Mouse (Mus musculus) liver, embryonic 11.5 days (tissue): ENCODE data around the gene Dusp28. TPM values are rescaled to one million over a fixed set of nuclear protein-coding genes. Genes with fewer than 3 reads are reported as not detected.

Experiments used
- ATAC-seq: fragments of 200-750 bp; cut with Nextera tagmentation; replicated peaks from 2 replicates; pipeline ENCODE4 v1.8.0; 2017; ENCODE audit warnings: moderate number of reproducible peaks, mild to moderate bottlenecking, moderate TSS enrichment, moderate library complexity; ENCODE audit not compliant: low FRiP score
- DNase-seq: peaks from one replicate; pipeline ENCODE4 v3.0.0-alpha.2; 2017; ENCODE audit warnings: low spot score
- H3K27ac ChIP-seq: fragments of 300-500 bp; sonication (generic); 2 replicates; pipeline ENCODE4 v1.5.1; 2014; ENCODE audit warnings: mild to moderate bottlenecking, low read depth, low read length, control low read depth
- H3K27me3 ChIP-seq: fragments of 300-500 bp; sonication (generic); replicated peaks from 2 replicates; pipeline ENCODE4 v1.6.1; 2014; ENCODE audit warnings: low read length, mixed read lengths; ENCODE audit not compliant: control insufficient read depth, insufficient read depth
- H3K36me3 ChIP-seq: fragments of 300-500 bp; sonication (generic); 2 replicates; pipeline ENCODE4 v1.6.1; 2014; ENCODE audit warnings: mild to moderate bottlenecking, low read length, moderate library complexity, mixed read lengths; ENCODE audit not compliant: control insufficient read depth, insufficient read depth
- H3K4me1 ChIP-seq: fragments of 300-500 bp; sonication (generic); replicated peaks from 2 replicates; pipeline ENCODE4 v1.6.1; 2014; ENCODE audit warnings: low read length, mixed read lengths; ENCODE audit not compliant: control insufficient read depth, insufficient read depth
- H3K4me2 ChIP-seq: fragments of 300-500 bp; sonication (generic); 2 replicates; pipeline ENCODE4 v1.6.1; 2014; ENCODE audit warnings: mild to moderate bottlenecking, control low read depth, moderate library complexity
- H3K4me3 ChIP-seq: fragments of 300-500 bp; sonication (generic); 2 replicates; pipeline ENCODE4 v1.5.1; 2014; ENCODE audit warnings: low read depth, low read length, control low read depth
- H3K9ac ChIP-seq: fragments of 300-500 bp; sonication (generic); 2 replicates; pipeline ENCODE4 v1.6.1; 2014; ENCODE audit warnings: low read depth, low read length, control low read depth
- H3K9me3 ChIP-seq: fragments of 300-500 bp; sonication (generic); 2 replicates; pipeline ENCODE4 v1.6.1; 2016; ENCODE audit warnings: low read length, inconsistent platforms, mixed read lengths; ENCODE audit not compliant: control insufficient read depth
- WGBS: fragments of 180-500 bp; shearing (Covaris S2); extraction: QIAGEN DNeasy Blood & Tissue Kit; methylation state at CpG from one replicate; pipeline ENCODE4 v1.1.7; 2014; 5-methylcytosine and 5-hydroxymethylcytosine counted together
- polyA plus RNA-seq: library from polyadenylated mRNA; unstranded; fragments of >200 nt; fragmentation: Nextera tagmentation; extraction: Ambion mirVana; gene quantifications from 2 replicates; pipeline ENCODE4 v1.2.1, GENCODE M21; 2014

The Dusp28 gene
- polyA plus RNA-seq, 1 experiment from 2014 or later = 10.7 TPM

DNA sequence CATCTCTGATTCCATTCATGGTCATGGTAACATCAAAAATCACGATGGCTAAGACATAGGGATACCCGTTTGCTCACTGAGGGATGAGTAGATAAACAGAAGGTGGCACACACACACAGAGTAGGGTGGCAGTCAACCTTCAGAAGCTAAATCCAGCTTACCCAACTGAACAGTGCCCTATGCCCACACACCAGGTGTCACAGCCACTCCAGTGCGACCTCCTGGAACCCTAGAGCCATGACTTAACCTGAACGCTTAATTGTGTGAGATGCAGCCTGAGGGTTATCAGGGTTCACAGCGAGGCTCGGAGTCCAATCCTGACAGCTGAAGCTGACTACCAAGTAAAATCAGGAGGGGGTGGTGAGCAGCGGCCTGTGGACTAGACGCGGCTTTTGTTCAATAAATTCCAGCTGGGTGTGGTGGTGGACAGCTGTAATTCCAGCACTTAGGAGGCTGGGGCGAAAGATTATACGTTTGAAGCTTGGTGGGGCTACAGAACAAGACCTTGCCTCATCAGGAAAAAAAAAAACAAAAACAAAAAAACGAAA, 29.3 kb upstream of the Dusp28 start:
- ATAC-seq (no peak), DNase-seq (no peak)
- 61% methylated on average over 12 of the region's 12 CpGs for WGBS
- no peak overlapping the region for H3K9ac ChIP-seq
- no peaks in the 10 kb centered on the region for H3K36me3 ChIP-seq
- no peaks in the 10 kb centered on the region for H3K27me3 ChIP-seq
- H3K9me3 ChIP-seq = no peaks in the 10 kb centered on the region
- no peak overlapping the region for H3K4me3 ChIP-seq
- no peaks in the 10 kb centered on the region for H3K4me1 ChIP-seq
- H3K4me2 ChIP-seq = no peak overlapping the region
- no peak overlapping the region for H3K27ac ChIP-seq

DNA sequence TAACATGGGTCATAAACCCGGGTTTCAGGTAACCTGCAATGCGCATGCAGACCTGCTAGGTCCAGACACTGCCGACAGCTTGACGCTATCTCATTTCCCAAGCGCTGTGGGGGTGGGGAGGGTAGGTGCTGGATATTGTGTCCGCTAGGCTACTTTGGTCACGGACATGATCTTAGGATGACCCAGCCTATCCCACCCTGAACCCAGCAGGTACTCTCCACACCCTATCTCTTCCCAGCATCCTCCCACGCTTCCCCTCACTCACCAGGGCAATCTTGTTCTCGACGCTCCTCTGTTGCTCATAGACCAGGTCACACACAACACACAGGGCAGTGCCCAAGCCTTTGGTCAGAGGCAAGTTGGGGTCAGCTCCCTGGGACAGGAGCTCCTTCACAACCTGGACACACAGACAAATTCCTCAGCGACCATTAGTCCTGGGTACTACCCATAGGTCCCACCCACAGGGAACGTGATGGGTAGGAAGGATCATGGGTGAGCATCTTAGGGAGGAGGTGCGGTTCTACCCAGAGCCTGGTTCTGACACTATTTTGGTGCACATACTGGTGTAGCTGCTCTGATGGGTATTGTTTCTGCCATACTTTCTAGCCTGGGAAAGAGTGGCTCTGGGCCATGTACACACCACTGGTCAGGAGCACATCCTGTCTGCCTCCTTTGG, 28.6 kb upstream of the Dusp28 start:
- WGBS = 77% methylated on average over 13 of the region's 13 CpGs
- DNase-seq = no peak
- no peak overlapping the region for H3K4me2 ChIP-seq
- no peak for ATAC-seq
- no peak overlapping the region for H3K9ac ChIP-seq
- no peak overlapping the region for H3K4me3 ChIP-seq
- no peaks in the 10 kb centered on the region for H3K9me3 ChIP-seq
- H3K4me1 ChIP-seq = no peaks in the 10 kb centered on the region
- no peak overlapping the region for H3K27ac ChIP-seq
- H3K36me3 ChIP-seq = no peaks in the 10 kb centered on the region
- H3K27me3 ChIP-seq = no peaks in the 10 kb centered on the region

DNA sequence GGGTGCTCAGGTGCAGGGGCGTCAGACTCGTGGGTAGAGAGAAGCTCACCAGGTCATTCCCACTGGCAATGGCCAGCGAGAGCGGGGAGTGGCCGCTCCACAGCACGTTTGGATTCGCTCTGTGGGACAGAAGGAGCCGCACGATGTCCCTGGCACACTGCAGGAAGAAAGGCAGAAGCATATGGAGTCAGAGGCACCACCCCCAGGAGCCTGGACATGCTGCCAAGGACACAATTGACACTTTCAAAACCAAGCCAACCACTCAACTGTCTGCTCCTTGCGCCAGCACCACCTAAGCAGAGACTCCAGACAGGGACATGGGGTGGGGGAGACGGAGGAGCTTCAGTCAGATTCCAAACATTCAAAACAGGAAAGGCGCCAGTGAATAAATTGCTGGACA, 27.5 kb upstream of the Dusp28 start:
- Histone ChIP-seq H3K9ac (no peak overlapping the region), H3K27me3 (no peaks in the 10 kb centered on the region), H3K4me3 (no peak overlapping the region), H3K4me2 (no peak overlapping the region), H3K36me3 (no peaks in the 10 kb centered on the region), H3K9me3 (no peaks in the 10 kb centered on the region), H3K27ac (no peak overlapping the region), H3K4me1 (no peaks in the 10 kb centered on the region)
- WGBS = 84% methylated on average over 12 of the region's 12 CpGs
- ATAC-seq (no peak), DNase-seq (no peak)

DNA sequence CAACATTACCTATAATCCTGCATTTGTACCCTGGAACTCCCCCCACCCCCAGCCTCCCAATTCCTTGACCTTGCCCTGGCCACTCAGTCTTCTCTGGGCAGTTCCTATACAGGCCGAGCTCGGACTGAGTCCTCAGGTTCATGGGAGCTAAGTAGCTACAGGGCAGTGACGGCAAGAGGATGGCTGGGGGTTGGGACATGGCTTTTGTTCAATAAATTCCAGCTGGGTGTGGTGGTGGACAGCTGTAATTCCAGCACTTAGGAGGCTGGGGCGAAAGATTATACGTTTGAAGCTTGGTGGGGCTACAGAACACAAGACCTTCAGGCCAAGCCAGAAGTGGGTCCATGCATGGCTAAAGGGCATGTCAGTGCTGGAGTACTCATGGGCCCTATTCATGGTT, 26.7 kb upstream of the Dusp28 start:
- Histone ChIP-seq H3K27me3 (no peaks in the 10 kb centered on the region), H3K27ac (no peak overlapping the region), H3K4me3 (no peak overlapping the region), H3K9me3 (no peaks in the 10 kb centered on the region), H3K4me2 (no peak overlapping the region), H3K4me1 (no peaks in the 10 kb centered on the region), H3K9ac (no peak overlapping the region), H3K36me3 (no peaks in the 10 kb centered on the region)
- DNase-seq (no peak), ATAC-seq (no peak)
- WGBS = 76% methylated on average over 5 of the region's 5 CpGs

DNA sequence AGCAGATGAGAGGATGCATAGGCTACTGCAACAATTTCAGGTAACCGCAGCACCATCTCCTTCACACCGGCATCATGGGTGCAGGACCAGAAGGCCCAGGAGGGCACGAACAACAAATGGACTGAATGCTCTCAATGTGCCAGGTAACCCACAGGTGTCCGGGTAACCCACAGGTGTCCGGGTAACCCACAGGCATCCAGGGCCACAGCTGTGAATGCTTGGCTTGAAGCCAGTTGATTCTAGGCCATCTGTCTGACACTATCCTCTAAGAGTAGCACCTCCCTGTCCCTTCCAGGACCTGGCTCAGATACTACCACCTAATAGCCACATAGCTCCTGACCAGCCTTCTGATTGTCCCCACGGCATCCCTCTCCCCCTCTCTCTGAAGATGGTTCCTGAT, 24.8 kb upstream of the Dusp28 start:
- Histone ChIP-seq H3K27me3 (no peaks in the 10 kb centered on the region), H3K9ac (no peak overlapping the region), H3K4me2 (no peak overlapping the region), H3K4me3 (no peak overlapping the region), H3K27ac (no peak overlapping the region), H3K36me3 (no peaks in the 10 kb centered on the region), H3K4me1 (no peaks in the 10 kb centered on the region), H3K9me3 (no peaks in the 10 kb centered on the region)
- DNase-seq (no peak), ATAC-seq (no peak)
- 82% methylated on average over 6 of the region's 6 CpGs for WGBS

DNA sequence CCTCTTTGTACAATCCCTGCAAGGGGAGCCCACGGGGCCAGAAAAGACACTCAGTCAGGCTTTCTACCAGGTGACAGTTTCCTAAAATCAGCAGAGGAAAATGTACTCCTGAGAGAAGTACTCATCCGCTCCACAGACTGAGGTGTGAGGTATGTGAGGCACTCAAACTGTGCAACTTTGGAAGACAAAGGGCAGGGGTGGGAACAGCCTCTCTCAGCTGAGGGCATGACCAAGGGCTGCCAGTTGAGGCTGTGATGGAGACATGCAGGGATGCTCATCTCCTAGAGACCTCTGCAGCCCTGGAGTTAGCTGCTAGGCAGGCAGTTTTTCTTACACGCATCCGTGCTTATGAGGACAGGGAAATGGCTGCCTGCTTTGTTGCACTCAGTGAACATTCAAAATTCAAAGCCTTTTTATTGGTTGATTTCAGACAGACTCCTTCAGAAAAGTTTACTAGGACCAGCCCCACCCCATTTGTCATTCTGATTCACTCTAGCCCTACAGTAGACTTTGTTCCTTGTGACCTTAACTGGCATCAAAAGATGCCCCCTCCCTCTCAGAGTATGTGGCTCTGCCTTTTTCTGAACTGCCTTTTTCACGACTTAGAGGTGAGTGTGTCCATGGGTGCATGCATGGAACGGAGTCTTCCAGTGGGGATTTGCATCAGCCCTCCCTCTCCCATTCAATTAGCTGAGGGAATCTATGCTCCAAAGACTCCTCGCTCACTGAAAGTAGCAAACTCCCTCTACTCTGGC, 17.7 kb upstream of the Dusp28 start:
- no peaks in the 10 kb centered on the region for H3K36me3 ChIP-seq
- DNase-seq = no peak
- no peak overlapping the region for H3K4me3 ChIP-seq
- H3K9ac ChIP-seq = no peak overlapping the region
- WGBS = 73% methylated on average over 7 of the region's 7 CpGs
- no peaks in the 10 kb centered on the region for H3K4me1 ChIP-seq
- H3K9me3 ChIP-seq = no peaks in the 10 kb centered on the region
- no peak overlapping the region for H3K4me2 ChIP-seq
- H3K27me3 ChIP-seq = no peaks in the 10 kb centered on the region
- no peak overlapping the region for H3K27ac ChIP-seq
- ATAC-seq = no peak

DNA sequence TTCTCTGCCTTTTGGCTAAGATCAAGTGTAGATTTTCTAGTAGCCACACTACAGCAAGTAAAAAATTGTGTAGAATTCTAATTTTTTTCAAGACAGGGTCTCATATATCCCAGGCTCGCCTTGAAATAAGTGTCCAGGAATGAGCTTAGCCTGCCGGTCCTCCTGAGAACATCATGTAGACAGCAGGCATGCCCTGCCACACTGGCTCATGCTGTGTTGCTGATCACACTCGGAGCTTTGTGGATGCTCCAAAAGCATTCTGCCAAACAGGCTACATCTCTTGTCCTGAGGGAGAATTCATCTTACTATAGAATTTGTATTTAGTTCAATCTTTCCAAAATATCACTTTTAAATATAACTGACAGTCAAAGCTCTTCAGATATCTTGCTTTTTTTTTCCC, 14.0 kb upstream of the Dusp28 start:
- H3K36me3 ChIP-seq = no peaks in the 10 kb centered on the region
- DNase-seq = no peak
- no peak overlapping the region for H3K27ac ChIP-seq
- no peak overlapping the region for H3K4me3 ChIP-seq
- no peak for ATAC-seq
- H3K4me2 ChIP-seq = no peak overlapping the region
- no peaks in the 10 kb centered on the region for H3K27me3 ChIP-seq
- H3K9me3 ChIP-seq = no peaks in the 10 kb centered on the region
- no peaks in the 10 kb centered on the region for H3K4me1 ChIP-seq
- no peak overlapping the region for H3K9ac ChIP-seq
- 58% methylated on average over 3 of the region's 3 CpGs for WGBS

DNA sequence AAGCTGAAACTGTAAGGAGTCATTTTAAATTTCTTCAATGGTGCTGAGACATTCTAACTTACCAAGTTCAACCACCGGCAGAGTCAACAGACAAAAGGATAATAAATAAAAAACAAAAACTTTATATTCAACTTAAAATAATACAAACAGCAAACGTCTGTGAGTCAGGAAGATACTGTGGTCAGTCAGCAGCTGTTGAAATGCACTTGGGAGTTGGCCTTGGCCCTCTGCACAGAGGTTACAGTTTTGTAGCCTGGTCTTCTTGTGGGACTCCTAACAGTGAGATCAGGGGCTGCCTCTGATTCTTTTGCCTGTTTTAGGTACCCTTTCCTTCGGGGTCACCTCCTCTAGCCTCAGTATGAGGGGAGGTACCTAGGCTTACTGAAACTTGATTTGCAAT, 12.9 kb upstream of the Dusp28 start:
- no peaks in the 10 kb centered on the region for H3K9me3 ChIP-seq
- 53% methylated on average over 3 of the region's 3 CpGs for WGBS
- H3K4me1 ChIP-seq = no peaks in the 10 kb centered on the region
- ATAC-seq = no peak
- no peaks in the 10 kb centered on the region for H3K36me3 ChIP-seq
- DNase-seq = no peak
- no peak overlapping the region for H3K27ac ChIP-seq
- H3K27me3 ChIP-seq = no peaks in the 10 kb centered on the region
- no peak overlapping the region for H3K9ac ChIP-seq
- no peak overlapping the region for H3K4me2 ChIP-seq
- no peak overlapping the region for H3K4me3 ChIP-seq

DNA sequence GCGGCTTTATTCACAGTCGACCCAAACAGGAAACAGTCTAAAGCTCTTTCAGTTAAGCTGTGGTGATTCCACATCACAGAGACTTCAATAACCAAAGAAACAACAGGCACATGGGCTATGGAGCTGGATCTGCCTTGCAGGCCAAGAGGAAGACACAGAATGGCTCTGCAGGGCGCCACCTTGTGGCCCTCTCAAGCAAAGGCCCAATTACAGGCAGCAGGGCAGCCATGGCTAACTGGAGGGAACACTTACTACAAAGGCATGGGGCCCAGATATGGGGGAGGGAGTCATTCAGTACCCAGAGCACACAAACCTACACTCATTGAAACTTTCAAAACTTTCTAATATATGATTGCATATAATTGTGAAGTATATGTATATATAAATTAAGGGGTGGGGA, 11.7 kb upstream of the Dusp28 start:
- no peak overlapping the region for H3K27ac ChIP-seq
- H3K27me3 ChIP-seq = peaks cover 2% of the 10 kb centered on the region; the same call in 1 of the 2 replicates
- H3K4me3 ChIP-seq = no peak overlapping the region
- no peaks in the 10 kb centered on the region for H3K36me3 ChIP-seq
- H3K4me2 ChIP-seq = no peak overlapping the region
- H3K4me1 ChIP-seq = no peaks in the 10 kb centered on the region
- 13% methylated on average over 3 of the region's 3 CpGs for WGBS
- H3K9ac ChIP-seq = no peak overlapping the region
- DNase-seq (no peak), ATAC-seq (no peak)
- H3K9me3 ChIP-seq = no peaks in the 10 kb centered on the region
